Mouse (Mus musculus) liver, adult (tissue): ENCODE results near the gene Nup50.

Experiments
- GATA4 ChIP-seq: IDR thresholded peaks from 2 replicates; pipeline ENCODE4 v1.6.1; 2014; ENCODE audit warnings: mild to moderate bottlenecking, low read length; ENCODE audit not compliant: insufficient replicate concordance

Nup50 gene

DNA sequence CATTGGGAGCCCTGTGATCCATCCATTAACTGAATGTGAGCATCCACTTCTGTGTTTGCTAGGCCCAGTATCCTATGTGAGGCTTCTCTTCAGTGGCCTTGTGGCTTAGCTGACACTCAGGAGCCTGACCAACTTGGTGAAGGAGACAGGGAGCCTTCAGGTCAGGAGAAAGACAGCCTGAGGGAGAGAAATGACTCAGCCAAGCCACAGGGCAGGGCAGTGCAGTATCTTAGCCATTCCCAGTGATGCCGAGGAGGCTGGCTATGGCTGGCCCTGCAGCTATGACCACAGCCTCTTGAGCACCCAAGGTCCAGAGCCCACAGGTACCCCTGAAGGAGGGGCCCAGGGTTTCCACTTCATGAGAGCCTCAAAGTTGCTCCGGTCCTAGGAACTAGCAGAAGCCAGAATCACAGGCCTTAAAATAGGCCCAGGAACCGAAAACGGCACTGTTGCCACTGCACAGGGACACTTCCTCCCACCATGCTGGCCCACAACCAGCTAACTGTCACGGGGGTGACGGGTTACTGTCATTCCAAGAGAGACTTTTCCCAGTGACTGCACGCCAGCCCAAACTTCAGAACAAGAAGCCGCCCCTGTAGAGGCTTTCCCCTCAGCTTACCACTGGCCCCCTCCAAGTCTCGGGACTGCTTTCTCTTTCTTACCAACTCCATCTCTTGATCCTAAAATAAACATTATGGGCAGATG is 58.5 kb downstream of the Nup50 start:
- no peak for TF ChIP-seq GATA4

DNA sequence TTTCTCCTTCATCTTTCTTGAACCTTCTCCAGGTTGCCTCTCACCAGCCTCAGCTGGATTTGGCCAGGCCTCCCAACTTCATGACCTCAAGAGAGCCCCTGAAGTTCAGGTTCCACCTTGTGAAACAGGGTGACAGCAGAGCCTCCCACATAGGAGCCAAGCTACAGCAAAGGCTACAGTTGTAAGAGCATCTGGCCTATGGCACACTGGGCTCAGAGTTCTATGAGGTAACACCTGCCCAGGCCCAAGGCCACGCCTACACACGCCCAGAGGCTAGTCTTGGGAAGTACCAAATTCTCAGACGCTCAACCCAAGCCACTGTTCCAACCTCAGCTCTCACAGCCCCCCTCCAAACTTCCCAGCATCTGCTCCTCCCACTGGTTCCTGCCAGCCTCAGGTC is 59.7 kb downstream of the Nup50 start:
- no peak for TF ChIP-seq GATA4

DNA sequence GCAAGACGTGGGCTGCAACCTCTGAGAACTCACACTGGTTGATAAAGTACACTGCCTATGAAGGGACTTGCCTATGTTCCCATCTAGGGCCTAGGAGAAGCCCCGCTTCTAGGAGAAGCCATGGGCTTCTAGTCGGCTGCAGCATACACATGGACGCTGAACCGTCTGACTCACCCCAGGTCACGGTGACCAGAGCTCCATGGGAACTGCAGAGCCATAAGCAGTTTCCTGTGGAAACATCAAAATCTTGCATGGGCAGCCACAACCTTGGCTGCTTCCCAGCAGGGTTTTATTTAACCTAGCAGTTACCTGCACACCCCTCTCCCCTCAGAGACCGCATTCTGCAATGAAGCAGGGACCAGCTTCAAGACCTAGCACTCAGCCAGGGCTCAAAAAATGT is 60.5 kb downstream of the Nup50 start:
- TF ChIP-seq GATA4: no peak

DNA sequence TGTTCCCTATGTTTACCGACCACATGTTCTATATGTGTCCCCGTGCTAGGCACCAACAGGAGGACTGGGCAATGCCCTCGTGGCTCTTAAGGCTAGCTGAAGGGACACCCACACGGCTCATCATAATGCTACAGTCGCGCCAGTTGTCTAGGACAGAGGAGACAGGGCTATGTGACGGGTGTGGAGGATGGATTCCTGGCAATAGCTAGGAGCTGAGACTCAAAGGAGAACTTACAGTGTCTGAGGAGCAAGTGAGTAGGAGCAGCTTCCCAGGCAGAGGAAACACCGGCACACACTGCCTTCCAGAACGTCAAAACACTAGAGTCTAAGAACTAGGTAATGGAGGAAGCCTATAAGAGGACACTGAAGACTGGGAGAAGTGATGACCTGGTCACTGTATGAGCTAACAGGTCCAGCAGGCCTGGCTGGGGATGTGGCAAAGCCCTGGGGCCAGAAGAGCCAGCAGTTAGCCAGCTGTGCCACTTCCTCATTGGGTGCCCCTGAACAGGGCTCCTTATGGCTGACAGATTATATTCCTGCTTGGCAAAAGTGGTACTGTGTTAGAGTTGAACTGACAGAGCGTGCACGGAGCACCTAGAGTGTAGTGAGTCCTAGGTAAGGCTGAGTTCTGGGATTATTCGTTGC is 62.4 kb downstream of the Nup50 start:
- TF ChIP-seq GATA4: no peak

DNA sequence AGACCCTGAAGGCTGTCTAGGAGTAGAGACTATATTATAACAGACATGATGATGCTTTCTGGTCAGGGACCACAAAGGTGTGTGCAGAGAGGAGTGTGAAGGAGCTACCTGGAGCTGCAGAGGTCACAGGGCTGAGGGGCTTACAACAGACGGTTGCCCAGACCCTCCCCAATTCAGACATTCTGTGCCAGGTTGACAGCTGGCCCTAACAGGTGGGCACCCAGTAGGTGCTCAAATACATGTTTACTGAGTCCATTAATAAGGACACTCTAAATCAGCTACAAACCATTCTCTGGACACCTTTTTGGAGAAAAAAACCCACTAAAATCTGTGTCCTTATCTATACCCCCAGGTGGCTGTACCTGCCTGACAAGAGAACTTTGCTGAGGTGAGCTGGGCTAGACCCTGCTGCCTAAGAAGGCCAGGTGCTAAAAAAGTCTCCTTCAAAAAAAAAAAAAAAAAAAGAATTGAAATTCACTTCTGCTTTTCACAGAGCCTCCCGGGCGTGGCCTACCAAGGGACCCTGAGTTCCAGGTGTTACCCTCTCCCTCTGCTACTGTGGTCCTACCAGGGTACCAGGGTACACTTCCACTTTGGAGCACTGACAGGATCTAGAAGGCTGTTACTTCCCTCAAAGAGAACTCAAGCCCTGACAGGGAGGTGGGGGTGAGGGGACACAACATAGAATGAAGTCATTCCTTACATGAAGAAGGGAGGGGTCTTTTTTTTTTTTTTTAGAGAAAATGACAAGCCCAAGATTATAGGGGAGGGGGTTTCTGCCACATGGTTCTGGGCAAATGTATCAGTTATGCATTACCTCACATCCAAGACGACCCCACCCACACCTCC is 63.2 kb downstream of the Nup50 start:
- TF ChIP-seq GATA4: no peak

DNA sequence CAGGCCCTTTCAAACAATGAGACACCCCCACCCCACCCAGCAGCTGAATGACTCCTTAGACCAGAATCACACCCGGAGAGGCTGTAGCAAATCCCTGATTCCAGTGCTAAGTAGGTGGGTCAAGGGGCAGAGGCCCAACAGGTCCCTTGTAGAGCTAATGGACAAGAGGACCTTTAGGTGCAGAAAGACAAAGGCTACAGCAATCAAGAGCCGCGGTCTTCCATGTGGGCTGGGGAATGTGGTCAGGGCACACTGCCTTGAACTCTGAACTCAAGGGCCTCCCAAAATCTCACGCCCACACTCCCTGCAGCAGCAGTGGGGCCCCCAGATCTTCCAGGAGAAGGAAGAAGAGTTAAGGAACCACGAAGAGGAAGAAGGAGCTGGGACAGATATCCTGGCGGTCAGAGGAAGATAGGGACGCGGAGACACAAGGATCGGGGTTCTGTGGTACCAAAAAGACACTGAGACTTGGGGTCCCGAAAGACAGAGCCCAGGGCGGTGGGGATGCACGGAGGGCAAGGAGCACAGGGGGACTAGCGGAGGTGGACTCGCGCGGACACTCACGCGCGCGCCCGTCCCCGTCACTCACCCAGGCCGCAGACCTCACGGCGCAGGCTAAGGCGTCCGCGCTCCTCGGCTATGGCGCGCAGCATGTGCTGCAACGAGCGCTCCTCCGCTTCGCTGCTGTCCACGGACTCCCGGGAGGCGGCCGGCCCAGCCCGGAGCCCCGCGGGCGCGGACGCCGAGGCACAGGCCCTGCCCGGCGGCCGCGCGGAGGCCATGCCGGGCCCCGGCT is 64.0 kb downstream of the Nup50 start:
- no peak for TF ChIP-seq GATA4

DNA sequence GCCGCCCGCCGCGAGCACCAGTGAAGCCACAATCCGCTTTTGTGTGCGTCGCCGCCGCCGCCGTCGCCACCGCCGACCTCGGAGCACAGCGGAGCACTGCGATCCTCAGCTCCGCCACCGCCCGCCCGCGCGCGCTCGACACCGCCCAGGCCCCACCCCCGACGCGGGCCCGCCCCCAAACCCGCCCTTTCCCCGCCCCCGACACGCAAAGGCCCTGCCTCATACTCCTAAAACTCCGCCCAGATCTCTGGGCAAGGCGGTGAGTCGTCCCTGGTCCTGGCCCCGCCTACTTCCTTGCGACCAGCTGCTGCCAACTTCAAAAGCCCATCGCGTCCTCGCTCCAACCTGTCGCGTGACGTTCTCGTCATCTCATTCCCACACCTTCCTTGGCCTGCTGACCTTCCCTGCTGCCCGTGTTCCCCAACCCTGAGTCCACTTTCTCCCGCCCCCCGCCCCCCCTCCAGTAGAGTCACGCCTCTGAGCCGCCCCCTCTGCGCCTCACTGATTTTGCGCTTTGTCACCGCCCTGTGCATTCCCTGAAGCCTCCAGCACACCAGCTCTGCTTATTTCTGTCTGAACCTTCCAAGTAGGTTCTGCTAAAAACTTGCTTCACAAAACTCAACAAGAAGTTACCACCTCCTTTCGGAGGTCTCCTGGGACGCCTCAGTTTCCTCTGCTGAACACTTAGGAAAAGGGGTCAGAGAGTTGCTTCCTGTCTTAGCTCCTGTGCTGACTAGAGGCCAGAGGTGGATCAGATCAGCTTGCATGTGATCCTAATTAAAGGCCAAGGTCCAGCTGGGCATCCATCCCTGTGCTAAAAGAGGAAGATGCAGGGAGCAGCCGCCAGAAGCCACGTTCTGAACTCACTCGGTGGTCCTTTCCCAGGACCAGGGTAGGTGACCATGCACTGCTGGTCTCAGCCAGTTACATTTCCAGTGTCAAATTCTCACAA is 64.9 kb downstream of the Nup50 start, which contains the start of gene 5031439G07Rik:
TSS of gene 5031439G07Rik (minus strand) at position 678 of the 952 bp plus-strand sequence.
- no peak; the same call in 1 of the 2 replicates for TF ChIP-seq GATA4

DNA sequence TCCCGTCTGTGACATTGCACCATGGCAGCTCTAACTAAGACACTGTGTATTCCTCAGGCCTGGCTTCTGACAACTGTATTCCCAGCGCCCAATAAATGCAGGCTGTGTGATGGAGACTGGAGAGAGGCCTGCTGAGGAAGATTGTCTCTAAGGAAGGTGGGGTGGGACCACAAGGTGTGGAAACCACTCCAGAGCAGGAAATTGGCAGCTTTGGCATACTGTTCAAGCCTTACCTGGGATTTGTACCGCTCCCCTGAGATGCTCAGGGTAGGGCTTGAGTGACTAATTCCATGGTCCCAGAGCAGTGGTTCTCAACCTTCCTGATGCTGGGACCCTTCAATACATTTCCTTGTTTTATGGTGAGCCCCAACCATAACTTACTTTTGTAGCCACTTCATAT is 65.9 kb downstream of the Nup50 start:
- TF ChIP-seq GATA4: no peak

DNA sequence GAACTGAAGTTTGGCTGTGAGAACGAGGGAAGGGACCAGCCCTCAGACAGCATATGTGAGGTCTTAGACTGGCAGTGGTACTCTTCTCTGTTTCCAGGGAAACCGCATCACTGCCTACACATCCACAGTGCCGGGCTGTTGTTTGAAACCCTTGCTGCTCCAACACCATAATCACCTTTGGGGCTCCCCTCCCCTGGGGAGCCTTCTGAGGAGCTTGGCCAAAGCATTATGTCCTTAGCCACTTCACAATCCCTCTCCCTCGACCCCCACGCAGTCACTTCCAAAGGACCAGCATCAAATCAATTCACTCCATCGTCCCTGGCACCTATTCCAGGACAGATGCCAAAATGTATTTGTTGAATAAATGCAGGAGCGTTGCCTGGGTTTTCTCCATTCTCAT is 66.6 kb downstream of the Nup50 start:
- no peak for TF ChIP-seq GATA4
